Mouse (Mus musculus) forebrain, embryonic 13.5 days (tissue): Measurements from ENCODE around the gene Usp51. TPM values are rescaled to one million over a fixed set of nuclear protein-coding genes. Genes with fewer than 3 reads are reported as not detected.
"Not testable (repeated sequence)": the region's sequence is repeated elsewhere in the genome, so short reads cannot be mapped to it uniquely, and the experiment has no call there.

ENCODE experiments used
- ATAC-seq: fragments of 200-750 bp; cut with Nextera tagmentation; 2 replicates; pipeline ENCODE4 v1.8.0; 2017
- H3K27ac ChIP-seq: fragments of 300-500 bp; sonication (generic); 2 replicates; pipeline ENCODE4 v1.5.1; 2015; ENCODE audit warnings: inconsistent platforms, mild to moderate bottlenecking, moderate library complexity
- H3K27me3 ChIP-seq: fragments of 300-500 bp; sonication (generic); 2 replicates; pipeline ENCODE4 v1.6.1; 2015; ENCODE audit warnings: mild to moderate bottlenecking, inconsistent platforms
- H3K36me3 ChIP-seq: fragments of 300-500 bp; sonication (generic); 2 replicates; pipeline ENCODE4 v1.6.1; 2015; ENCODE audit warnings: mild to moderate bottlenecking, inconsistent platforms; ENCODE audit not compliant: poor library complexity, severe bottlenecking
- H3K4me1 ChIP-seq: fragments of 300-500 bp; sonication (generic); 2 replicates; pipeline ENCODE4 v1.6.1; 2015; ENCODE audit warnings: inconsistent platforms
- H3K4me2 ChIP-seq: fragments of 300-500 bp; sonication (generic); 2 replicates; pipeline ENCODE4 v1.6.1; 2015; ENCODE audit warnings: inconsistent platforms, mild to moderate bottlenecking, moderate library complexity
- H3K4me3 ChIP-seq: fragments of 300-500 bp; sonication (generic); 2 replicates; pipeline ENCODE4 v1.5.1; 2015; ENCODE audit warnings: mild to moderate bottlenecking, inconsistent platforms
- H3K9ac ChIP-seq: fragments of 300-500 bp; sonication (generic); 2 replicates; pipeline ENCODE4 v1.6.1; 2015; ENCODE audit warnings: mild to moderate bottlenecking, inconsistent platforms
- H3K9me3 ChIP-seq: fragments of 300-500 bp; sonication (generic); replicated peaks from 2 replicates; pipeline ENCODE4 v1.6.1; 2016; ENCODE audit warnings: inconsistent platforms
- WGBS: fragments of 180-500 bp; shearing (Covaris S2); methylation state at CpG from one replicate; pipeline ENCODE4 v1.1.7; 2015; 5-methylcytosine and 5-hydroxymethylcytosine counted together
- polyA plus RNA-seq: library from polyadenylated mRNA; unstranded; fragments of >200 nt; fragmentation: Nextera tagmentation; extraction: Ambion mirVana; gene quantifications from 2 replicates; pipeline ENCODE4 v1.2.1, GENCODE M21; 2015

The Usp51 gene
- polyA plus RNA-seq, result 3.3 and 3.7 TPM in 2 replicates

GRCm38 (mm10) chrX:153006387-153006841, at the start of gene Usp51:
TSS of gene Usp51 (plus strand) at chrX:153006469.
- Histone ChIP-seq H3K4me2 (peak within 1 kb of the TSS; percentile 65), H3K36me3 (no peaks in the 10 kb centered on the region), H3K27ac (peak within 1 kb of the TSS; percentile 87), H3K4me3 (peak within 1 kb of the TSS; percentile 55), H3K9me3 (no peaks in the 10 kb centered on the region), H3K27me3 (no peaks in the 10 kb centered on the region), H3K4me1 (no peaks in the 10 kb centered on the region), H3K9ac (peak within 1 kb of the TSS; percentile 68)
- peak; percentile 79 for ATAC-seq
- 18% methylated on average over 23 of the region's 23 CpGs for WGBS

DNA sequence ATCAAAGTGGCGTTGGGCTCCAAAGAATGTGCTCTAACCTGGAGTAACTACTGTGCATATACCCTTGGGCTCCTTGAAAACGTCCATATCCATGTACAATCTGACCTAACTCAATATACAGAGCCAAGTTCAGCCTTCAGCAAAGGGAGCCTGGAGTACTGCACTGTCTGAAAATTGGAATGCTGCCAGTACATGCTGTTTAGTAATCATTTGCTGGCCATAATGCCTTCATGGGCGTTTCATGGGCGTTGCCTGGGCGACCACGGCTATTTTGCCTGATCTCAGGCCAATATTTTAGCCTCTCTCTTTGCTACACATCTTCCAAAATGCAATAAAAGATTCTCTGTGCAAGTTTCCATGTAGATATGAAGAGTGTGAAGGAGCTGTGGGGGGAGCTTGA, 36.7 kb upstream of the Usp51 start:
- no peaks in the 10 kb centered on the region for H3K36me3 ChIP-seq
- H3K9ac ChIP-seq, result no peak overlapping the region
- H3K4me3 ChIP-seq, result no peak overlapping the region
- no peaks in the 10 kb centered on the region for H3K9me3 ChIP-seq
- no peak overlapping the region for H3K4me2 ChIP-seq
- ATAC-seq, result no peak
- peaks cover 7% of the 10 kb centered on the region; the same call in 1 of the 2 replicates for H3K4me1 ChIP-seq
- no peak overlapping the region for H3K27ac ChIP-seq
- H3K27me3 ChIP-seq, result no peaks in the 10 kb centered on the region
- 46% methylated on average over 6 of the region's 6 CpGs for WGBS

DNA sequence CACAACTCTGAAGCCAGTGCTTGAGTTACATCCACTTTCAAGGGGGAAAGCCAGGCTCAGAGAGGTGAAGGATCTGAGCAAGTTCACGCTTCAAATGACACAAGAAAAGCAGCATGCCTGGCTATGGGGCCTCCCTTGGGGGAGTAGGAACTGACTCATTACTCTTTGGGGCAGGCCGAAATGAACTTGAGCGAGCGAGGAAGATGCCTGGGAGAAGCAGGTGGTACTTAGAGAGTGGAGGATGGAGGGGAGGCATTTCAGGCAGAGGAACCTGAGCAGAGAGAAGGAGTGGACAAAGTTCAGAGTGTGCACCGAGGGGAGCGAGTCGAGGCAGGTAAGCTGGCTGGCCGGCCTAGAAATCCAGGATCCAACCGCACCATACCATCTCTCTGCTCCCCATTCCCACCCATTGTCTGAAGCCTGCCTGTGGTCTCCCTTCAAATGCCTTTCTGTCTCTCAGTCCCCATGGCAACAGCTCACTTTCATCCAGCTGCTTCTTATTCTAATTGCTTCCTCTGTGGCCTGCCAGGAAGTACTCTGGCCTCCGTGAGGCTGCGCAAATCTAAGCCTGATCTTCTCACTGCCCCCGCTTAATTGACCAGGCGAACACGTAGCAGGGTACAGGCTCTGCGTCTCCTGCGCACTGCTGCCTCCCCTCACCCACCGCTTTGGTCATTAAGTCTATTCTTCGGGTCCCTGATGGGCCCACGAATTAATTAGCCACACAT, 32.6 kb upstream of the Usp51 start:
- not testable (repeated sequence) for H3K9me3 ChIP-seq, H3K36me3 ChIP-seq, H3K27me3 ChIP-seq, H3K4me3 ChIP-seq, H3K9ac ChIP-seq
- peak; percentile 97 for ATAC-seq
- Histone ChIP-seq H3K4me1 (peaks cover 14% of the 10 kb centered on the region; the same call in 1 of the 2 replicates), H3K27ac (peak overlapping the region; percentile 84), H3K4me2 (peak overlapping the region; percentile 40)
- WGBS, result 24% methylated on average over 5 of the region's 19 CpGs

GRCm38 (mm10) chrX:152974204-152974661, 32.0 kb upstream of the Usp51 start:
- no peaks in the 10 kb centered on the region for H3K36me3 ChIP-seq
- no peaks in the 10 kb centered on the region for H3K9me3 ChIP-seq
- no peak overlapping the region for H3K4me3 ChIP-seq
- ATAC-seq, result no peak; the same call in none of the 2 replicates
- WGBS, result 12% methylated on average over 9 of the region's 10 CpGs
- H3K9ac ChIP-seq, result no peak overlapping the region
- H3K27ac ChIP-seq, result peak overlapping the region; percentile 84
- no peaks in the 10 kb centered on the region for H3K27me3 ChIP-seq
- H3K4me1 ChIP-seq, result peaks cover 13% of the 10 kb centered on the region; the same call in 1 of the 2 replicates
- peak overlapping the region; percentile 40 for H3K4me2 ChIP-seq

- no peak overlapping the region for H3K9ac ChIP-seq
- H3K4me2 ChIP-seq, result no peak overlapping the region
- H3K4me1 ChIP-seq, result peaks cover 10% of the 10 kb centered on the region; the same call in 1 of the 2 replicates
- no peaks in the 10 kb centered on the region for H3K36me3 ChIP-seq
- no peak for ATAC-seq
- 96% methylated on average over 6 of the region's 6 CpGs for WGBS
- no peaks in the 10 kb centered on the region for H3K9me3 ChIP-seq
- H3K4me3 ChIP-seq, result no peak overlapping the region
- no peak overlapping the region for H3K27ac ChIP-seq
- no peaks in the 10 kb centered on the region for H3K27me3 ChIP-seq
These were observed 29.7 kb upstream of the Usp51 start for GRCm38 (mm10) chrX:152976538-152976937.

DNA sequence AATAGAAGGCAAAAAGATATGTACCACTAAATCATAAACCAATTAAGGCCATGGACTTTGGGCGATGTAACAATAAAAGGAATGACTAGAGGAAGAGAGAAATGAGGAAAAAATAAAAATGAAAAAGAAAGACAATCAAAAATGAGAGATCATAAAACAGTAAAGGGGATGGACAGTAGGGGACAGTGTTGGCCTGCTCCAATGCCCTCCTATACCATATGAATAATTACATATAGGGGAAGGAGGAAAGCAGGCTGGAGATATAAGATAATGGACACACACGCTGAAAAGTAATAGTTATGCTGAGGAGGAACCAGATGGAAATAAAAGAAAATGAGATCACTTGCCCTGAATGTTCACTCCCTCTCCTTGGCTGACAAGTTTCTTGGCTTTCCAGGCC, 21.3 kb upstream of the Usp51 start:
- no peak for ATAC-seq
- no peaks in the 10 kb centered on the region for H3K4me1 ChIP-seq
- 65% methylated on average over 2 of the region's 2 CpGs for WGBS
- 0 out of 2 replicates have a peak, but pooled peaks cover 4% of the 10 kb centered on the region for H3K27me3 ChIP-seq
- H3K4me3 ChIP-seq, result no peak overlapping the region
- no peaks in the 10 kb centered on the region for H3K36me3 ChIP-seq
- H3K4me2 ChIP-seq, result no peak overlapping the region
- H3K27ac ChIP-seq, result no peak overlapping the region
- no peak overlapping the region for H3K9ac ChIP-seq
- no peaks in the 10 kb centered on the region for H3K9me3 ChIP-seq

GRCm38 (mm10) chrX:152989852-152990251, 16.4 kb upstream of the Usp51 start:
- not testable (repeated sequence) for ATAC-seq, H3K4me3 ChIP-seq, H3K36me3 ChIP-seq, H3K9me3 ChIP-seq, H3K27ac ChIP-seq, H3K4me2 ChIP-seq, H3K4me1 ChIP-seq, H3K9ac ChIP-seq, H3K27me3 ChIP-seq

DNA sequence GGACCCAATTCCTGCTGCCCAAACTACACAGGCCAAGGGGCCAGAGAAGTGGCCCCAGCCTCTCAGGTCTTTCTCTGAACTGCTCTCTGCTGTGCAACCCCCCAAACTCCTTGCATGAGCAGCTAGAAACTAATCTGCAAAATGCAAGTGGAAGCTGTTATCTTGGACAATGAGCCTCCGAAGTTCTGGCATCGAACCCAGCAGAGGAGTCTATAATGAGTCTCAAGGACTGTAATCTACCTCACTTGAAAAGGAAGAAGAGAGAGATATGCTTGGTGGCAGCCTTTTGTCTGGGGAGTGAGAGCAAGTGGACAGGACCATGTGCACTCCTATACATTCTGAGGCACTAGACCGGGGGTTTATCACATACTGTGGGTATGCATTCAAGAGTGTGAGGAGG, 10.2 kb upstream of the Usp51 start:
- not testable (repeated sequence) for ATAC-seq, H3K4me2 ChIP-seq, H3K4me1 ChIP-seq, H3K27ac ChIP-seq, H3K9ac ChIP-seq, H3K4me3 ChIP-seq, H3K36me3 ChIP-seq, H3K9me3 ChIP-seq, H3K27me3 ChIP-seq
- no CpG with 5 or more reads among the region's 3 CpGs for WGBS

- H3K4me3 ChIP-seq, result peak overlapping the region; percentile 55
- H3K4me1 ChIP-seq, result no peaks in the 10 kb centered on the region
- no peaks in the 10 kb centered on the region for H3K36me3 ChIP-seq
- H3K9me3 ChIP-seq, result no peaks in the 10 kb centered on the region
- peak overlapping the region; percentile 68 for H3K9ac ChIP-seq
- H3K4me2 ChIP-seq, result peak overlapping the region; percentile 65
- no peaks in the 10 kb centered on the region for H3K27me3 ChIP-seq
- WGBS, result 17% methylated on average over 29 of the region's 58 CpGs
- peak overlapping the region; percentile 87 for H3K27ac ChIP-seq
- peak; percentile 90 for ATAC-seq
These were observed 884 bp downstream of the Usp51 start for GRCm38 (mm10) chrX:153007021-153007684.

DNA sequence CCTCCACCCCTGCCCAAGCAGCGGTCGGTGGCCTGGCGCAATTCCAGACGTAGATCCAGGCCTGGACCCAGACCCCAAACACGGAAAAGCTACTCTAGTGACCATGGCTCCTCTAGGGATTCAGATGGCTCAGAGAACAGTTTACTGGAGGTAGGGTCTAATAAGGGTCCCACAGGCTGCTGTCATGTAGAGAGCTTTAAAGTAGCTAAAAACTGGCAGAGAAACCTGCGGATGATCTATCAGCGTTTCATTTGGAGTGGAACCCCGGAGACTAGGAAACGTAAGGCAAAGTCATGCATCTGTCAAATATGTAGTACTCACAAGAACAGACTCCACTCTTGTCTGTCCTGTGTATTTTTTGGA, 1.4 kb downstream of the Usp51 start:
- WGBS, result 35% methylated on average over 9 of the region's 9 CpGs
- H3K9me3 ChIP-seq, result no peaks in the 10 kb centered on the region
- no peaks in the 10 kb centered on the region for H3K36me3 ChIP-seq
- peak overlapping the region; percentile 65 for H3K4me2 ChIP-seq
- H3K4me1 ChIP-seq, result no peaks in the 10 kb centered on the region
- H3K27me3 ChIP-seq, result no peaks in the 10 kb centered on the region
- peak overlapping the region; percentile 87 for H3K27ac ChIP-seq
- peak overlapping the region; percentile 55 for H3K4me3 ChIP-seq
- peak overlapping the region; percentile 68 for H3K9ac ChIP-seq
- no peak for ATAC-seq

- not testable (repeated sequence) for H3K27ac ChIP-seq, H3K4me3 ChIP-seq, ATAC-seq, H3K27me3 ChIP-seq, H3K4me2 ChIP-seq, H3K9ac ChIP-seq, H3K4me1 ChIP-seq, H3K36me3 ChIP-seq, H3K9me3 ChIP-seq
- no CpG with 5 or more reads among the region's 3 CpGs for WGBS
These were observed 19.0 kb downstream of the Usp51 start for GRCm38 (mm10) chrX:153025255-153025654.

DNA sequence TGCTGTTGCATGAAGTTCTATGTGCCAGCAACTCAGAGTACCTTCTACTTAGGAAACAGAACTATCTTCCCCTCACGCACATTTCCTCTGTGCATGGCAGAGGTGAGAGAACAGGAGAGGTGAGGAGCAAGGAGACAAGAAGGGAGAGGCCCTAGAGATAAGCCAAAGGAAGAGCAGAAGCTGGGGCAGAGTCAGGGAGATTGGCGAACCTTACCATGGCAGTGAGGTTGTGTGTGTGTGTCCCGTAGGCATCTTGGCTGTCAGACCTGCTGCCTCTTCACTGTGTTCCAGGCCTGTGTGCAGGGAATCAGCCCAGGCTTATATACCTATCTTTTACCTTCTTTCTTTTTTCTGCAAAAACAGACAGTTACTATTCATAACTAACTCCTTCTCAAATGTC, 19.4 kb downstream of the Usp51 start:
- ATAC-seq, H3K4me1 ChIP-seq, H3K4me2 ChIP-seq, H3K9me3 ChIP-seq, H3K4me3 ChIP-seq, H3K36me3 ChIP-seq, H3K27ac ChIP-seq, H3K9ac ChIP-seq, H3K27me3 ChIP-seq: not testable (repeated sequence)
- 93% methylated on average over 2 of the region's 3 CpGs for WGBS
